Mouse (Mus musculus): ENCODE measurements at regions not wholly inside any gene's neighbourhood (a gene's known extent, or its start where the extent isn't known, plus 50 kb on each side); places are given as distances from the start of the nearest gene placed in this dataset.

DNA sequence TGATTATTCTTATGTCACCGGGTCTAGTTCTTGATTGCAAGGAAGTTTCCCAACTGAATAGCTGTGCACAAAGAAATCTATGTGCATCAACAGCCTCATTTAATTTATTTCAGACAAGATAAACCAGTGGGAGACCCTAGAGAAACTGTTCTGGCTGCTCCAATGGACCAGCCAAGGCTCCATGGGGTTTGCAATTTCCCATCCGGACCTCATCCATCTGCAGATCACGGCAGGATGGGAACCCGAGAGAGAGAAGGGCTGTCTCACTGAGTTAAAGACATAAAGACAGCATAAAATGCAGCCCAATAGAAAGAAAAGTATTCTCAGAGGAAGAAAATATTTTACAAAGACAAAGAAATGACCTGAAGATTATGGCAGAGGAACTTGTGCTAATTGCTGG lies 458.5 kb upstream of the Cdh10 start:
- H3K27me3 ChIP-seq (replicated peaks; ENCODE audit: control insufficient read depth, insufficient read depth, low read length): no peaks in the 10 kb centered on the region
- no peak overlapping the region for H3K27ac ChIP-seq (ENCODE audit: low read depth, low read length)
- WGBS: 84% methylated on average over 4 of the region's 4 CpGs
- DNase-seq (ENCODE audit: low spot score) (no peak), ATAC-seq (no peak)
- no peak overlapping the region for H3K4me2 ChIP-seq (ENCODE audit: low read length)
- H3K36me3 ChIP-seq (ENCODE audit: control insufficient read depth, insufficient read depth, low read length): no peaks in the 10 kb centered on the region
- H3K9ac ChIP-seq (ENCODE audit: low read length): no peak overlapping the region
- H3K4me3 ChIP-seq (ENCODE audit: low read depth, low read length): no peak overlapping the region
- H3K9me3 ChIP-seq (replicated peaks; ENCODE audit: control insufficient read depth, low read length): no peaks in the 10 kb centered on the region
- no peaks in the 10 kb centered on the region for H3K4me1 ChIP-seq (ENCODE audit: control insufficient read depth, insufficient read depth, low read length)

DNA sequence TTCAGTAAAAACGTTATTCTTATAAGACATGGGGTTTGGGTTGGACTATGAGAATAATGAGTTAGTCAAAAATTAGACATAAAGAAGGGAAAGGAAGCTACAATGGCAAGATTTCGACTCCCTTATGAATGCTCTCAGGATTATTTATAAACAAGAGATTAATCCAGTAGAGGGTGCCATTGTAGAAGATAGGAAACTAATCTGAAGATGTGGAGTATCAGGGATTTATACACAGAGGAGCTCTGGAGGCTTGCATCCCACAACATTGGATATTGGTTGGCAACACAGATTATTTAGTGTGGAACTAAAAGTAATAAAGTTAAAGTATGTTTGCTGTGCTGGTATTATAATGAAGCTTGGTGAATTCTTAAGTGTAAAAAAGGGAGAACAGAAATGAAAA lies 419.0 kb upstream of the Cdh10 start:
- no peaks in the 10 kb centered on the region for H3K36me3 ChIP-seq (ENCODE audit: control insufficient read depth, insufficient read depth, low read length)
- H3K9me3 ChIP-seq (replicated peaks; ENCODE audit: control insufficient read depth, low read length): no peaks in the 10 kb centered on the region
- 61% methylated on average over 2 of the region's 2 CpGs for WGBS
- H3K4me1 ChIP-seq (ENCODE audit: control insufficient read depth, insufficient read depth, low read length): peaks cover 5% of the 10 kb centered on the region; the same call in 1 of the 2 replicates
- H3K27me3 ChIP-seq (replicated peaks; ENCODE audit: control insufficient read depth, insufficient read depth, low read length): no peaks in the 10 kb centered on the region
- ATAC-seq (no peak), DNase-seq (ENCODE audit: low spot score) (peak; percentile 62)
- H3K9ac ChIP-seq (ENCODE audit: low read length): no peak overlapping the region
- H3K27ac ChIP-seq (ENCODE audit: low read depth, low read length): no peak overlapping the region
- H3K4me2 ChIP-seq (ENCODE audit: low read length): no peak overlapping the region
- no peak overlapping the region for H3K4me3 ChIP-seq (ENCODE audit: low read depth, low read length)

GRCm38 (mm10) chr15:18400257-18400846 lies 418.4 kb upstream of the Cdh10 start:
- no peaks in the 10 kb centered on the region for H3K9me3 ChIP-seq (replicated peaks; ENCODE audit: control insufficient read depth, low read length)
- DNase-seq (ENCODE audit: low spot score) (peak; percentile 37), ATAC-seq (peak; percentile 85)
- no peak overlapping the region for H3K27ac ChIP-seq (ENCODE audit: low read depth, low read length)
- no peak overlapping the region for H3K4me2 ChIP-seq (ENCODE audit: low read length)
- H3K9ac ChIP-seq (ENCODE audit: low read length): no peak overlapping the region
- H3K27me3 ChIP-seq (replicated peaks; ENCODE audit: control insufficient read depth, insufficient read depth, low read length): no peaks in the 10 kb centered on the region
- no peaks in the 10 kb centered on the region for H3K36me3 ChIP-seq (ENCODE audit: control insufficient read depth, insufficient read depth, low read length)
- peaks cover 5% of the 10 kb centered on the region; the same call in 1 of the 2 replicates for H3K4me1 ChIP-seq (ENCODE audit: control insufficient read depth, insufficient read depth, low read length)
- no peak overlapping the region for H3K4me3 ChIP-seq (ENCODE audit: low read depth, low read length)
- WGBS: 20% methylated on average over 3 of the region's 3 CpGs

GRCm38 (mm10) chr15:18432705-18433104 lies 386.0 kb upstream of the Cdh10 start:
- H3K36me3 ChIP-seq (ENCODE audit: control insufficient read depth, insufficient read depth, low read length): no peaks in the 10 kb centered on the region
- no peaks in the 10 kb centered on the region for H3K9me3 ChIP-seq (replicated peaks; ENCODE audit: control insufficient read depth, low read length)
- no peak overlapping the region for H3K4me2 ChIP-seq (ENCODE audit: low read length)
- no peak for DNase-seq (ENCODE audit: low spot score)
- H3K27ac ChIP-seq (ENCODE audit: low read depth, low read length): no peak overlapping the region
- no peak overlapping the region for H3K4me3 ChIP-seq (ENCODE audit: low read depth, low read length)
- H3K9ac ChIP-seq (ENCODE audit: low read length): no peak overlapping the region
- WGBS: 90% methylated on average over 5 of the region's 5 CpGs
- H3K27me3 ChIP-seq (replicated peaks; ENCODE audit: control insufficient read depth, insufficient read depth, low read length): no peaks in the 10 kb centered on the region
- H3K4me1 ChIP-seq (ENCODE audit: control insufficient read depth, insufficient read depth, low read length): no peaks in the 10 kb centered on the region
- ATAC-seq: no peak

DNA sequence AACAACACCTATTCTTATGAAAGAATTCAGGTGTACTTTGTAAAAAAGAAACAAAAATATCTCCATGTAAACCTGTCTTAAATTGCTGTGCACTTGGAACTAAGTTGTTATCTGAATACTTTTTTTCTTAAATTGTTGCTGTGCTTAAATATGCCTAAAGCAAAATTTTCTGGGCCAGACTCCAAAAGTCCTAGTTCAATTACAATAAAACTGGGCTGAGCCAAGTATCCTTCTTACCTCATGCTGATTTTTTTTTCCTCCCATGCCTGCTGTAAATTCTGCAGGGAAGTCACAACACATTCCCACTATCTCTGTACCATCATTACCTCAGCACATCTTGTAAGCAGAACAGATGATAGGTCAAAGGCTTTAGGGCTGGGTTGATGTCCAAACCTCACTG lies 364.9 kb upstream of the Cdh10 start:
- no peaks in the 10 kb centered on the region for H3K9me3 ChIP-seq (replicated peaks; ENCODE audit: control insufficient read depth, low read length)
- H3K27ac ChIP-seq (ENCODE audit: low read depth, low read length): no peak overlapping the region
- H3K4me1 ChIP-seq (ENCODE audit: control insufficient read depth, insufficient read depth, low read length): no peaks in the 10 kb centered on the region
- H3K36me3 ChIP-seq (ENCODE audit: control insufficient read depth, insufficient read depth, low read length): no peaks in the 10 kb centered on the region
- H3K4me2 ChIP-seq (ENCODE audit: low read length): no peak overlapping the region
- H3K4me3 ChIP-seq (ENCODE audit: low read depth, low read length): no peak overlapping the region
- DNase-seq (ENCODE audit: low spot score) (no peak), ATAC-seq (no peak)
- no peak overlapping the region for H3K9ac ChIP-seq (ENCODE audit: low read length)
- no peaks in the 10 kb centered on the region for H3K27me3 ChIP-seq (replicated peaks; ENCODE audit: control insufficient read depth, insufficient read depth, low read length)

- Histone ChIP-seq H3K4me1 (ENCODE audit: control insufficient read depth, insufficient read depth, low read length) (no peaks in the 10 kb centered on the region), H3K4me2 (ENCODE audit: low read length) (no peak overlapping the region), H3K9ac (ENCODE audit: low read length) (no peak overlapping the region), H3K27ac (ENCODE audit: low read depth, low read length) (no peak overlapping the region), H3K36me3 (ENCODE audit: control insufficient read depth, insufficient read depth, low read length) (no peaks in the 10 kb centered on the region), H3K27me3 (replicated peaks; ENCODE audit: control insufficient read depth, insufficient read depth, low read length) (no peaks in the 10 kb centered on the region), H3K4me3 (ENCODE audit: low read depth, low read length) (no peak overlapping the region), H3K9me3 (replicated peaks; ENCODE audit: control insufficient read depth, low read length) (no peaks in the 10 kb centered on the region)
- DNase-seq (ENCODE audit: low spot score): no peak
- WGBS: 75% methylated on average over 4 of the region's 4 CpGs
- ATAC-seq: no peak
These were observed 336.4 kb upstream of the Cdh10 start for GRCm38 (mm10) chr15:18482385-18482784.

DNA sequence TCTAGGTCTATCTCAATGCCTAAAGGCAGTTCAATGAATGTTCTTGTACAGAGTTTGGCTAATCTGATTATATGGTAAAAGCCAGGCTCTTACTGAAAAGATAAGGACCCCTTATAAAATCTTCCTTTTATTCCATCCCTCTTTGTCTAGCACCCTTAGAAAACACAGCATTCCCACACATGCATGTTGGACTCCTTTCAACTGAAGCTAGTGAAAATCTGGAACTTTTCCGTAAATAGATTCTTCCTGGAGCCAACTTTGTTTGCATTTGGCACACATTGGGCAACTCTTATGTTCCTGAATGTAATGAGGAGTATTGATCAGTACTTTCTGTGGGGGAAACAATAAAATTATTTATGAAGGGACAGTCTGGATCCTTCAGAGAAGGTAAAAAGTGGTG lies 307.1 kb upstream of the Cdh10 start:
- 73% methylated on average over 1 of the region's 1 CpGs for WGBS
- no peak overlapping the region for H3K4me2 ChIP-seq (ENCODE audit: low read length)
- H3K27ac ChIP-seq (ENCODE audit: low read depth, low read length): no peak overlapping the region

DNA sequence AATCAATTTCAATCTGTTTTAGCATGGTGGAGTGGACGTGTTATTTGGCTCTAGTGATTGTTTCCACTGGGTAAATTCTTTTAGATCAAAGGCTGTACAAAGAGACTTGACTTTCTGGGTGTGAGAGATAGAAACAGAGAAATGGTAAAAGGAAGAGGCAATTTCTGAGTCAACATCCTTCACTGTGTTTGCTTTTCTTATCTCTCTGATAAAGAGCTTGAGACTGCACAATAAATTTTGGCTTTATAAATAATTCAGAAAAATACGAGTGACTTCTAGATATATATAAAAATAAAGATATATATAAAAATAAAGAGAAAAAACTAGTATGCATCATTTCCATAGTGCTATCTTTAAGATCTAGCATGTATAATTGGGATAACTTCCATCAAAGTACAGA lies 301.0 kb upstream of the Cdh10 start:
- DNase-seq (ENCODE audit: low spot score) (no peak), ATAC-seq (no peak)
- Histone ChIP-seq H3K4me1 (ENCODE audit: control insufficient read depth, insufficient read depth, low read length) (no peaks in the 10 kb centered on the region), H3K4me3 (ENCODE audit: low read depth, low read length) (no peak overlapping the region), H3K4me2 (ENCODE audit: low read length) (no peak overlapping the region), H3K27ac (ENCODE audit: low read depth, low read length) (no peak overlapping the region), H3K27me3 (replicated peaks; ENCODE audit: control insufficient read depth, insufficient read depth, low read length) (no peaks in the 10 kb centered on the region), H3K9ac (ENCODE audit: low read length) (no peak overlapping the region), H3K9me3 (replicated peaks; ENCODE audit: control insufficient read depth, low read length) (no peaks in the 10 kb centered on the region), H3K36me3 (ENCODE audit: control insufficient read depth, insufficient read depth, low read length) (no peaks in the 10 kb centered on the region)
- WGBS: 62% methylated on average over 2 of the region's 2 CpGs

More for the DNA sequence above, 307.1 kb upstream of the Cdh10 start:
- Histone ChIP-seq H3K4me1 (ENCODE audit: control insufficient read depth, insufficient read depth, low read length) (no peaks in the 10 kb centered on the region), H3K27me3 (replicated peaks; ENCODE audit: control insufficient read depth, insufficient read depth, low read length) (no peaks in the 10 kb centered on the region), H3K36me3 (ENCODE audit: control insufficient read depth, insufficient read depth, low read length) (no peaks in the 10 kb centered on the region), H3K9me3 (replicated peaks; ENCODE audit: control insufficient read depth, low read length) (no peaks in the 10 kb centered on the region), H3K9ac (ENCODE audit: low read length) (no peak overlapping the region), H3K4me3 (ENCODE audit: low read depth, low read length) (no peak overlapping the region)
- DNase-seq (ENCODE audit: low spot score): no peak
- no peak for ATAC-seq

DNA sequence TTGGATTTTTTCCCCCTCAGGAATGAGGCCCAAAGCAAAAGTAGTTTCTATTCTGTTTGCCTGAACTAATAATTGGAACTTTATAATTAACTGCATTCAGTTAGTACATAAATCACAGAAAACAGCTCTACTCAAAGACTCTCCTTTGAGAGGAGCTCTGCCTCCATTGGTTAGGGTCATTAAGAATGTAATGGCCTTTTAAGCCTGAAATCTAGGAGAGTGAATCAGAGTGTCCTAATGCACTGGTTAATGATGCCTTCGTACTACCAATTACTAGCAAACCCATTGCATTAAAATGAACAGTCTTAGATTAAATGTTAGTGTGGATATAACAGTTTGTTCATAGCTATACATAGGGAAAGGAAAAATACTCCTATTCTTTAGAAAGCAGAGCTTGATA lies 262.3 kb upstream of the Cdh10 start:
- ATAC-seq (no peak), DNase-seq (ENCODE audit: low spot score) (no peak)
- Histone ChIP-seq H3K4me2 (ENCODE audit: low read length) (no peak overlapping the region), H3K27me3 (replicated peaks; ENCODE audit: control insufficient read depth, insufficient read depth, low read length) (no peaks in the 10 kb centered on the region), H3K27ac (ENCODE audit: low read depth, low read length) (no peak overlapping the region), H3K36me3 (ENCODE audit: control insufficient read depth, insufficient read depth, low read length) (no peaks in the 10 kb centered on the region), H3K9ac (ENCODE audit: low read length) (no peak overlapping the region), H3K9me3 (replicated peaks; ENCODE audit: control insufficient read depth, low read length) (no peaks in the 10 kb centered on the region), H3K4me3 (ENCODE audit: low read depth, low read length) (no peak overlapping the region), H3K4me1 (ENCODE audit: control insufficient read depth, insufficient read depth, low read length) (no peaks in the 10 kb centered on the region)
- WGBS: 33% methylated on average over 1 of the region's 1 CpGs

Data from forebrain, embryonic 14.5 days (tissue).